Mouse (Mus musculus): Measurements from ENCODE around the gene Ddrgk1. TPM values are rescaled to one million over a fixed set of nuclear protein-coding genes. Genes with fewer than 3 reads are reported as not detected.

Ddrgk1 gene
- polyA plus RNA-seq, 1 experiment from 2014 or later = 62.0 TPM

DNA sequence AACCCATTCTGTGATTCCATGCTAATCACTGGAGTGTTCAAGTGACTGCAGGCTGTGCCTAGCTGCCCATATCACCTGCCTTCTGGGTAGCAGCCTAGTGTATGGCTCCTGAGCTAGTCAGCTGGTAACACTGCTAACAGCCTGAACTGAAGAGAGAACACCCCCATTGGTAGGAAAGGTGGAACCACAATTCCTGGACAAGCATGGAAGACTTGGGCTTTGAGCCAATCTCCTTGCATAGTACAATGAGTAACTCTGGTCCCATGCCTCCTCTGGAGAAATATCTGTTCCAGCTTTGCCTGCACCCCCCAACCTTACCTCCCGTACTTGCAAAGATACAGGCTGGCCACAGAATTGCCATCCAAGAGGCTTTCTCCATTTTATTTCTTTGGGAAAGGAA, 32.0 kb downstream of the Ddrgk1 start:
- Histone ChIP-seq H3K27ac (no peak overlapping the region), H3K4me3 (replicated peaks) (no peak overlapping the region), H3K4me2 (replicated peaks) (no peak overlapping the region), H3K36me3 (peaks cover 4% of the 10 kb centered on the region), H3K4me1 (replicated peaks) (peaks cover 44% of the 10 kb centered on the region), H3K27me3 (peaks cover 54% of the 10 kb centered on the region), H3K9me3 (no peaks in the 10 kb centered on the region), H3K9ac (replicated peaks) (no peak overlapping the region)
- ATAC-seq = no peak
- 39% methylated on average over 1 of the region's 1 CpGs for WGBS

DNA sequence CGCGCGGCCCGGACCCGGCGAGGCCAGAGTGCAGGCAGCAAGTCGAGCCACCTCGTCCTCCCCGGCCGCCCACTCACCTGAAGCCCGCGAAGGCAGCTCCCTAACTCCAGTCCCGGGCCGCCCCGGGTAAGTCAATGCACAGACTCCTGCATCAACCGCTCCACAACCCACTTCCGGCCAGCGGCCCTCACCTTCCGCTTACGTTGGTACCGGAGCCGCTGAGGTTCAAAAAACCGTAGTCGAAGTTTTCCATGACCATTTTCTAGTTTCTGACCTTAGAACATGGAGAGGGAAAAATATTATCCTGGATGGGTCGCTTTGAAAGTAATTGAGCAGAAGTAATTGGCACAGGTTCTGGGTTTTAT, 34.6 kb downstream of the Ddrgk1 start, which contains the start of the genes Fastkd5 and Ubox5:
Gene Fastkd5 (minus strand): TSS at position 189 of the 365 bp plus-strand sequence.
Gene Ubox5 (minus strand): TSS at position 200 of the 365 bp plus-strand sequence.
- peak within 1 kb of the TSS; percentile 62 for H3K27ac ChIP-seq
- peak; percentile 89 for ATAC-seq
- H3K4me2 ChIP-seq (replicated peaks) = peak within 1 kb of the TSS; percentile 97
- peak within 1 kb of the TSS; percentile 96 for H3K9ac ChIP-seq (replicated peaks)
- H3K9me3 ChIP-seq = no peaks in the 10 kb centered on the region
- peaks cover 35% of the 10 kb centered on the region for H3K4me1 ChIP-seq (replicated peaks)
- peak within 1 kb of the TSS; percentile 99 for H3K4me3 ChIP-seq (replicated peaks)
- peaks cover 20% of the 10 kb centered on the region for H3K36me3 ChIP-seq
- under 1% methylated on average over 25 of the region's 25 CpGs for WGBS
- peaks cover 29% of the 10 kb centered on the region for H3K27me3 ChIP-seq

DNA sequence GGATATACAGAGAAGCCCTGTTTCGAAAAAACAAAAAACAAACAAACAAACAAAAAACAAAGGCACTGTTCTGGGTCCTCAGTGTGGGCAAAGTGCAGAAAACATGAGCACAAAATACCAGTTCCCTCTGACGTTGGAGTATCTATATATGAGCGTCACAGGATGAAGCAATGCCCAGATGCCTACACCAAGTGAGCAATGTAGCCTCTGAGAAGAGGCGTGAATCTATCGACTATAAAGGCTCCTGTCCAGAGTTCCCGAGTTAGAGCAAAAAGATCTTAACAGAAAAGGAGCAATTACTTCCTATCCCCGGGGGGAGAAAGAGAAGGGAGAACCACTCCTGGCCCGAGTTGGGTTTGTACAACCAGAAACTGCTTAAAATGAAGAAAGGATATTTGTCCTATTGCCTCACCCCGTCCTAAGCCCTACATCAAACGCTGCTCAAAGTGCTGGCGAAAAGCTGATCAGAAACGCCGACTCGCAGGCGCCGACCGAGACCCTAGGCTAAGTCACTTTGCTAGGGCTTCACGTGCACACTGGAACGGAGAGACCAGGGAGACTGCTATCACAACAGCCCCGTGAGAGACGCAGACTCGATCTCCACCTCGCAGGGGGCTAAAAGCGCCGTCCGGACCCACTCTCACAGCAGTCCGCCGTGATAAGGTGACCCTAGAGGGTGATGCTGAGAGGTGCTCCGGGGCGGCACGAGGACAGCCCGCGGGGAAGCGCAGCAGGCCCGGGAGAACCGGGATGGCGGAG, 35.2 kb downstream of the Ddrgk1 start:
- Histone ChIP-seq H3K9ac (replicated peaks) (peak overlapping the region; percentile 96), H3K4me1 (replicated peaks) (peaks cover 29% of the 10 kb centered on the region), H3K4me3 (replicated peaks) (peak overlapping the region; percentile 99), H3K9me3 (no peaks in the 10 kb centered on the region), H3K27me3 (peaks cover 23% of the 10 kb centered on the region), H3K4me2 (replicated peaks) (peak overlapping the region; percentile 97), H3K36me3 (peaks cover 21% of the 10 kb centered on the region), H3K27ac (peak overlapping the region; percentile 62)
- ATAC-seq = no peak; the same call in 1 of the 2 replicates
- 2% methylated on average over 37 of the region's 37 CpGs for WGBS

DNA sequence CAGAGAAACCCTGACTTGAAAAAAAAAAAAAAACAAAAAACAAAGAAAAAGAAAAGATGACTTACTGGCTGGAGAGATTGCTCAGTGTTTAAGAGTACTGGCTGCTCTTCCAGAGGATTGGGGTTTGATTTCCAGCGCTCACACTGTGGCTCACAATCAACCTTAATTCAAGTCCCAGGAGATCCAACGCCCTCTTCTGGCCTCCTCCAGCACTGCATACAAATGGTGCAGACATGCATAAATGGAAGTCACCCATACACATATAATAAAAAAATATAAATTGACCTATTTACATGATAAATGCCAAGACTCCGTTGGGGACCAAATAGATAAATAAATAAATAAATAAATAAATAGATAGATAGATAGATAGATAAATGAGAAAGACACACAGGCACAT, 36.0 kb downstream of the Ddrgk1 start:
- H3K9ac ChIP-seq (replicated peaks) = no peak overlapping the region
- H3K9me3 ChIP-seq = no peaks in the 10 kb centered on the region
- no peak for ATAC-seq
- peaks cover 23% of the 10 kb centered on the region for H3K4me1 ChIP-seq (replicated peaks)
- no peak overlapping the region for H3K27ac ChIP-seq
- H3K27me3 ChIP-seq = peaks cover 15% of the 10 kb centered on the region
- H3K4me2 ChIP-seq (replicated peaks) = peak overlapping the region; percentile 97; the same call in 1 of the 2 replicates
- H3K4me3 ChIP-seq (replicated peaks) = peak overlapping the region; percentile 99; the same call in 1 of the 2 replicates
- WGBS = 65% methylated on average over 3 of the region's 3 CpGs
- H3K36me3 ChIP-seq = peaks cover 25% of the 10 kb centered on the region

DNA sequence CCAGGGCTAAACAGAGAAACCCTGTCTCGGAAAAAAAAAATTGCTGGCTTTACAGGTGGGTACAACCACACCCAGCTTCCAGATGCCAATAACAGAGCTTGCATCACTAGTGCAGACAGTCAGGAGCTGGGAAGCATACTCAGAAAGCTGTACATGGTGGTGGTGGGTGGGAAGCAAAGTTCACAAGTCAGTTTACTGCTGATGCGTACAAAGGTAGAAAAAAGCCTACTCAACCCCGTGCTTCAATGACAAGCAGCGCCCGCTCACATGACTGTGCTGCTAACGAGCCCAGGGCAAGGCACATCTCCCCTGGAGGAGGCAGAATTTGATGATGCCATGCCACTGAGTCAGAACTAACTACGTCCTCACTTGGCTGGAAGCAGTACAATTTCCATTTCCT, 45.5 kb downstream of the Ddrgk1 start:
- Histone ChIP-seq H3K9ac (replicated peaks) (no peak overlapping the region), H3K36me3 (peaks cover 56% of the 10 kb centered on the region), H3K27me3 (no peaks in the 10 kb centered on the region), H3K4me1 (replicated peaks) (no peaks in the 10 kb centered on the region), H3K4me3 (replicated peaks) (no peak overlapping the region), H3K27ac (no peak overlapping the region), H3K4me2 (replicated peaks) (no peak overlapping the region), H3K9me3 (no peaks in the 10 kb centered on the region)
- WGBS = 96% methylated on average over 7 of the region's 7 CpGs
- ATAC-seq = no peak

DNA sequence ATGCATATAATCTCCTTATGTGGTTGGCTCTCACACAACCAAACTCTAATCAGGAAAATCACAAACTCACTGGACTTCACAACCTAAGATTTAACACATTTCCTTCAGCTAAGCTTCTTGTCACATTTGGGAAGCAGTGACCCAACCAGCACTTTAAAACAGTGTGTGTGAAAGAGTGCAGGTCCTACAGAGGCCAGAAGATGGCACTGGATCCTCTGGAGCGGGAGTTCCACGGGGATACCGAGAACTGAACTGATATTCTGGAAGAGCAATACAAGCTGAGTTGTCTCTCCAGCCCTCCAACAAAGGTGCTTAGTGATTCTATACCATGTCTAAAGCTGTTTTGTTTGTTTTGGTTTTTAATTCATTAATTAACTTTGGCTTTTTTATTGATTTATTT, 51.4 kb downstream of the Ddrgk1 start:
- 57% methylated on average over 3 of the region's 3 CpGs for WGBS

More for the DNA sequence above, 51.4 kb downstream of the Ddrgk1 start:
- Histone ChIP-seq H3K36me3 (peaks cover 33% of the 10 kb centered on the region), H3K4me2 (replicated peaks) (no peak overlapping the region), H3K27ac (no peak overlapping the region), H3K4me3 (replicated peaks) (no peak overlapping the region), H3K4me1 (replicated peaks) (no peaks in the 10 kb centered on the region), H3K27me3 (no peaks in the 10 kb centered on the region), H3K9me3 (no peaks in the 10 kb centered on the region), H3K9ac (replicated peaks) (no peak overlapping the region)
- ATAC-seq = no peak

Other genes starting within 250 kb of the Ddrgk1 start
- gene Vps16, start 240.3 kb downstream of the Ddrgk1 start, polyA plus RNA-seq (2015; fragmentation: Nextera tagmentation; extraction: Ambion mirVana) = 112 and 124 TPM in 2 replicates
- gene Pced1a, start 240.0 kb downstream of the Ddrgk1 start, polyA plus RNA-seq (2015; fragmentation: Nextera tagmentation; extraction: Ambion mirVana) = 10.8 and 11.9 TPM in 2 replicates
- gene Ptpra, start 214.4 kb downstream of the Ddrgk1 start, polyA plus RNA-seq (2015; fragmentation: Nextera tagmentation; extraction: Ambion mirVana) = 112 and 126 TPM in 2 replicates
- 81.9 and 94.9 TPM in 2 replicates for gene Mrps26, start 100.9 kb downstream of the Ddrgk1 start, polyA plus RNA-seq (2015; fragmentation: Nextera tagmentation; extraction: Ambion mirVana)
- not detected in 2 replicates for gene Oxt, start 88.5 kb downstream of the Ddrgk1 start, polyA plus RNA-seq (2015; fragmentation: Nextera tagmentation; extraction: Ambion mirVana)
- 0.88 TPM in 1 of 2 replicates, not detected in the other for gene Avp, start 82.1 kb downstream of the Ddrgk1 start, polyA plus RNA-seq (2015; fragmentation: Nextera tagmentation; extraction: Ambion mirVana)
- gene Fastkd5, start 34.6 kb downstream of the Ddrgk1 start, polyA plus RNA-seq (2015; fragmentation: Nextera tagmentation; extraction: Ambion mirVana) = 13.8 and 13.9 TPM in 2 replicates
- gene Ubox5, start 34.6 kb downstream of the Ddrgk1 start, polyA plus RNA-seq (2015; fragmentation: Nextera tagmentation; extraction: Ambion mirVana) = 12.8 and 13.4 TPM in 2 replicates
- 8.0 and 9.2 TPM in 2 replicates for gene Lzts3, start 21.9 kb downstream of the Ddrgk1 start, polyA plus RNA-seq (2015; fragmentation: Nextera tagmentation; extraction: Ambion mirVana)
- gene Itpa, start 3.0 kb upstream of the Ddrgk1 start, polyA plus RNA-seq (2015; fragmentation: Nextera tagmentation; extraction: Ambion mirVana) = 155 and 165 TPM in 2 replicates
- gene Slc4a11, start 32.9 kb upstream of the Ddrgk1 start, polyA plus RNA-seq (2015; fragmentation: Nextera tagmentation; extraction: Ambion mirVana) = 0.46 and 0.61 TPM in 2 replicates
- 109 and 112 TPM in 2 replicates for gene 4930402H24Rik, start 241.7 kb upstream of the Ddrgk1 start, polyA plus RNA-seq (2015; fragmentation: Nextera tagmentation; extraction: Ambion mirVana)
- gene Atrn, start 241.8 kb upstream of the Ddrgk1 start, polyA plus RNA-seq (2015; fragmentation: Nextera tagmentation; extraction: Ambion mirVana) = 11.9 and 12.9 TPM in 2 replicates